Mouse (Mus musculus) forebrain, embryonic 14.5 days (tissue): Measurements from ENCODE around the gene Herc6. TPM values are rescaled to one million over a fixed set of nuclear protein-coding genes. Genes with fewer than 3 reads are reported as not detected.

Source experiments
- ATAC-seq: fragments of 200-750 bp; cut with Nextera tagmentation; 2 replicates; pipeline ENCODE4 v1.8.0; 2017; ENCODE audit warnings: mild to moderate bottlenecking, moderate library complexity
- DNase-seq: peaks from one replicate; pipeline ENCODE4 v3.0.0-alpha.2; 2015; ENCODE audit warnings: low spot score
- H3K27ac ChIP-seq: fragments of 300-500 bp; sonication (generic); 2 replicates; pipeline ENCODE4 v1.5.1; 2014; ENCODE audit warnings: low read depth, mild to moderate bottlenecking, control low read depth, low read length, moderate library complexity
- H3K27me3 ChIP-seq: fragments of 300-500 bp; sonication (generic); replicated peaks from 2 replicates; pipeline ENCODE4 v1.6.1; 2014; ENCODE audit warnings: low read length, control low read depth, mixed read lengths; ENCODE audit not compliant: control insufficient read depth, insufficient read depth
- H3K36me3 ChIP-seq: fragments of 300-500 bp; sonication (generic); 2 replicates; pipeline ENCODE4 v1.6.1; 2014; ENCODE audit warnings: low read length, control low read depth; ENCODE audit not compliant: control insufficient read depth, insufficient read depth
- H3K4me1 ChIP-seq: fragments of 300-500 bp; sonication (generic); 2 replicates; pipeline ENCODE4 v1.6.1; 2014; ENCODE audit warnings: antibody characterized with exemption, low read length, control low read depth; ENCODE audit not compliant: control insufficient read depth, insufficient read depth
- H3K4me2 ChIP-seq: fragments of 300-500 bp; sonication (generic); 2 replicates; pipeline ENCODE4 v1.6.1; 2014; ENCODE audit warnings: mild to moderate bottlenecking, control low read depth, low read length
- H3K4me3 ChIP-seq: fragments of 300-500 bp; sonication (generic); 2 replicates; pipeline ENCODE4 v1.5.1; 2014; ENCODE audit warnings: low read depth, low read length, control low read depth
- H3K9ac ChIP-seq: fragments of 300-500 bp; sonication (generic); 2 replicates; pipeline ENCODE4 v1.6.1; 2014; ENCODE audit warnings: mild to moderate bottlenecking, low read length, control low read depth, moderate library complexity
- H3K9me3 ChIP-seq: fragments of 300-500 bp; sonication (generic); replicated peaks from 2 replicates; pipeline ENCODE4 v1.6.1; 2016; ENCODE audit warnings: low read length, control low read depth, mixed read lengths; ENCODE audit not compliant: control insufficient read depth
- WGBS: fragments of 180-500 bp; shearing (Covaris S2); extraction: QIAGEN DNeasy Blood & Tissue Kit; methylation state at CpG from one replicate; pipeline ENCODE4 v1.1.7; 2014; 5-methylcytosine and 5-hydroxymethylcytosine counted together
- polyA plus RNA-seq: library from polyadenylated mRNA; unstranded; fragments of >200 nt; fragmentation: Nextera tagmentation; extraction: Ambion mirVana; gene quantifications from 2 replicates; pipeline ENCODE4 v1.2.1, GENCODE M21; 2014

Gene Herc6
- polyA plus RNA-seq, 1 experiment from 2014 or later: 1.4 TPM

DNA sequence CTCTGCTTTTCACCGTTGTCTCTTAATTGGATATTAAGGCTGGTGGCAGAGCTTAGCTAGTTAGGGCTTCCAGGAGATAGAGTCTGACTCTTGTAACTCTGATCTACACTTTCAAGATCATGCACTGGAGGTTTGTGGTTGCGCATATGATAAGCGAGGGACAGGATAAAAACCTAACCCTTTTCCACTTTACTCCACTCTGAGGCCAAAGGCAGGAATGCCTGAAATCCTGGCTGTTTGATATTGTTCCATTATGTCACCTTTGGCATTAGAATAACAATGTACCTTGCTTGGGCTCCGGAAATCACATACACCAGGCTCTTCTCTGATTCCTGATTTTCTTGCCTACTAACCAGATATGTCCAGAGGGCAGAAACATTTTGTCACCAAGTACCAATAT is 120.9 kb downstream of the Herc6 start:
- H3K9me3 ChIP-seq: no peaks in the 10 kb centered on the region
- peak; percentile 31 for DNase-seq
- ATAC-seq: no peak
- H3K27me3 ChIP-seq: no peaks in the 10 kb centered on the region
- 38% methylated on average over 4 of the region's 4 CpGs for WGBS
- H3K4me3 ChIP-seq: peak overlapping the region; percentile 68
- peak overlapping the region; percentile 98 for H3K27ac ChIP-seq
- peak overlapping the region; percentile 96 for H3K9ac ChIP-seq
- H3K36me3 ChIP-seq: no peaks in the 10 kb centered on the region
- peak overlapping the region; percentile 73 for H3K4me2 ChIP-seq
- peaks cover 8% of the 10 kb centered on the region; the same call in 1 of the 2 replicates for H3K4me1 ChIP-seq

- peak; percentile 69 for DNase-seq
- peak within 1 kb of the TSS; percentile 98 for H3K27ac ChIP-seq
- peak within 1 kb of the TSS; percentile 68 for H3K4me3 ChIP-seq
- no peaks in the 10 kb centered on the region for H3K27me3 ChIP-seq
- no peaks in the 10 kb centered on the region for H3K9me3 ChIP-seq
- no peaks in the 10 kb centered on the region for H3K36me3 ChIP-seq
- H3K4me2 ChIP-seq: peak within 1 kb of the TSS; percentile 73
- WGBS: 0% methylated on average over 10 of the region's 10 CpGs
- peaks cover 8% of the 10 kb centered on the region; the same call in 1 of the 2 replicates for H3K4me1 ChIP-seq
- H3K9ac ChIP-seq: peak within 1 kb of the TSS; percentile 96
- peak; percentile 18 for ATAC-seq
Observed at GRCm38 (mm10) chr6:57702376-57702742, 121.6 kb downstream of the Herc6 start, which contains the start of gene Lancl2. TSS of gene Lancl2 (plus strand) at chr6:57702540.

DNA sequence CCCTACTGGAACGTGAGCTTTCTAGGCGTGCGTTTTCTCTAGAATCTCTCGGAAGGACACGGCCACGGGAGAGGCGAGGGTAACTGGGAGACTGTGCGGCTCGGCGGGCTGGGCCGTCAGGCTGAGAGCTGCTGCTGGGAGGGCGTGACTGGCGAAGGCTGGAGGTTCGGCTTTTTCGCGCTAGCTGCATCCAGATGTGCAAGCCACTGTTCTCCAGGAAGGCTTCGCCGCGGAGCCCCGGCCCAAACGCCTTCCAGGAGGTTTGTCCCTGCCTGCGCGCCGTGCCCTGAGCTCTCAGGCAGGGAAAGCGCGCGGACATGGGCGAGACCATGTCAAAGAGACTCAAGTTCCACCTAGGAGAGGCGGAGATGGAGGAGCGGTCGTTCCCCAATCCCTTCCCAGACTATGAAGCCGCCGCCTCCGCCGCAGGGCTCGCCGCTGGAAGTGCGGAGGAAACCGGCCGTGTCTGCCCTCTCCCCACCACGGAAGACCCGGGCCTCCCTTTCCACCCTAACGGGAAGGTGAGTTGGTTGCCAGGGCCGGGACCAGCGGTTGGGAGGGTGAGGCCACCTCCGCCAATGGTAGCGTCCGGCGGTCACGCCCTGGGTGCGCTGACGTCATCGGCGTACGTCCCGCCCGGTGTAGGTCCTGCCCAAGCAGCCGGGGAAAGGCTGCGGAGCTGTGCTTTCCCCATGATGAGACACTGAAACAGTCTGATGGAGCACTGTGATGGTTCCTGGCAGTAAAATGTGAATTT is 122.1 kb downstream of the Herc6 start:
- ATAC-seq (peak; percentile 98), DNase-seq (peak; percentile 97)
- Histone ChIP-seq H3K9ac (peak overlapping the region; percentile 96), H3K4me2 (peak overlapping the region; percentile 73), H3K36me3 (no peaks in the 10 kb centered on the region), H3K9me3 (no peaks in the 10 kb centered on the region), H3K27me3 (no peaks in the 10 kb centered on the region), H3K27ac (peak overlapping the region; percentile 98), H3K4me1 (peaks cover 8% of the 10 kb centered on the region; the same call in 1 of the 2 replicates), H3K4me3 (peak overlapping the region; percentile 68)
- WGBS: under 1% methylated on average over 59 of the region's 59 CpGs

DNA sequence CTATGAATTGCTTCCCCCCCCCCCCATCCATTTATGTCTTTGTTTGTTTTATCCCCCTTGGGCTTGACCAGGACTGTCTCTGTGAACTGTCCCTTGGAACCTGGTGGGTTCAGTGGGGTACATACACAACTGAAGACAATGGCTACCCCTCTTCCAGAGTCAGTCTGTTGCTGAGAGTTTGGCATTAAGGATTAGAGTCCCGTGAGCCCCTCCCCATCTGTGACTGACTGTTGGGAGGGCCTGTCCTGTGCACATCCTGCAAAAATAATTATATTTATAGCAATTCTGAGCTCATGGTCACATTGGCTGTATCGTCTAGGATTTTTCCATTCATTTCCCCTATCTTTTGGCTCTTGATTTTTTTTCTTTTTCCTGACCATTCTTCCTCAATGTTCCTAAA is 122.9 kb downstream of the Herc6 start:
- Histone ChIP-seq H3K4me1 (peaks cover 8% of the 10 kb centered on the region; the same call in 1 of the 2 replicates), H3K9me3 (no peaks in the 10 kb centered on the region), H3K27ac (peak overlapping the region; percentile 98), H3K4me2 (peak overlapping the region; percentile 73), H3K36me3 (no peaks in the 10 kb centered on the region), H3K9ac (peak overlapping the region; percentile 96), H3K4me3 (peak overlapping the region; percentile 68), H3K27me3 (no peaks in the 10 kb centered on the region)
- DNase-seq (peak; percentile 40), ATAC-seq (peak; percentile 33)
- 21% methylated on average over 2 of the region's 2 CpGs for WGBS

- DNase-seq: no peak
Observed at GRCm38 (mm10) chr6:57706721-57707120, 125.9 kb downstream of the Herc6 start.

DNA sequence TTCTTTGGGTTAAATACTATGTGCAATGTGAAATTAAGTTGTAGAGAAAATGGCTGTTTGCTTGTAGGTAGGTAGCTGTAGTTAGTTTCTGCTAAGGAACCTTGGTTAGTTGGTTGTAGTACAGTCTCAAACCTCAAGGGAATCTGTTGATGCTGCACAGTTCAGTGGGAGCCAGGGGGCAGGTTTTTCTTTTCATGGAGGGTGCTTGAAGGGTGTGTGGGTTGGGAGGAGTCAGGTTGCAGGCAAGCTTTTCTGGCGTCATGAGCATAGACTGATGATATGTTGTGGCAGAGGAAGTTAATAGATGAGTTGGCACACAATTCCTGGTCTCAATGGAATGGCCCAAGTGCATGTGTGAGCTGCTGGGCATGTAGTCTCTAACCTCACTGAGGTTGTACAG is 130.9 kb downstream of the Herc6 start:
- Histone ChIP-seq H3K27me3 (no peaks in the 10 kb centered on the region), H3K27ac (no peak overlapping the region), H3K9me3 (no peaks in the 10 kb centered on the region), H3K9ac (no peak overlapping the region), H3K4me2 (no peak overlapping the region), H3K36me3 (no peaks in the 10 kb centered on the region), H3K4me1 (no peaks in the 10 kb centered on the region), H3K4me3 (no peak overlapping the region)
- DNase-seq: no peak
- no peak for ATAC-seq
- 30% methylated on average over 1 of the region's 1 CpGs for WGBS

More at GRCm38 (mm10) chr6:57706721-57707120, 125.9 kb downstream of the Herc6 start:
- no peak overlapping the region for H3K9ac ChIP-seq
- H3K9me3 ChIP-seq: no peaks in the 10 kb centered on the region
- no peaks in the 10 kb centered on the region for H3K27me3 ChIP-seq
- no peak overlapping the region for H3K4me3 ChIP-seq
- no peak for ATAC-seq
- H3K4me2 ChIP-seq: no peak overlapping the region
- no peak overlapping the region for H3K27ac ChIP-seq
- 87% methylated on average over 1 of the region's 1 CpGs for WGBS
- H3K4me1 ChIP-seq: peaks cover 5% of the 10 kb centered on the region; the same call in 1 of the 2 replicates
- no peaks in the 10 kb centered on the region for H3K36me3 ChIP-seq

Other genes starting within 250 kb of the Herc6 start
- not detected in 2 replicates for gene Vmn1r17, start 217.3 kb upstream of the Herc6 start, polyA plus RNA-seq
- gene Vmn1r18, start 185.2 kb upstream of the Herc6 start, polyA plus RNA-seq: not detected in 2 replicates
- gene Vmn1r19, start 177.2 kb upstream of the Herc6 start, polyA plus RNA-seq: not detected in 2 replicates
- gene Vmn1r20, start 152.1 kb upstream of the Herc6 start, polyA plus RNA-seq: not detected in 2 replicates
- gene Ppm1k, start 45.5 kb upstream of the Herc6 start, polyA plus RNA-seq: 4.9 and 6.2 TPM in 2 replicates
- 11.3 and 12.2 TPM in 2 replicates for gene Pyurf, start 111.1 kb downstream of the Herc6 start, polyA plus RNA-seq
- gene Lancl2, start 121.5 kb downstream of the Herc6 start, polyA plus RNA-seq: 71.7 and 83.9 TPM in 2 replicates
- gene Vopp1, start 244.2 kb downstream of the Herc6 start, polyA plus RNA-seq: 81.3 and 88.9 TPM in 2 replicates